Mouse (Mus musculus) hindbrain, embryonic 12.5 days (tissue): Measurements from ENCODE around the gene Mup6. TPM values are rescaled to one million over a fixed set of nuclear protein-coding genes. Genes with fewer than 3 reads are reported as not detected.
"Not testable (repeated sequence)": the region's sequence is repeated elsewhere in the genome, so short reads cannot be mapped to it uniquely, and the experiment has no call there.

ENCODE experiments used
- ATAC-seq: fragments of 200-750 bp; cut with Nextera tagmentation; 2 replicates; pipeline ENCODE4 v1.8.0; 2017; ENCODE audit warnings: moderate TSS enrichment; ENCODE audit not compliant: low FRiP score
- H3K27ac ChIP-seq: fragments of 300-500 bp; sonication (generic); 2 replicates; pipeline ENCODE4 v1.5.1; 2016; ENCODE audit warnings: mild to moderate bottlenecking
- H3K27me3 ChIP-seq: fragments of 300-500 bp; sonication (generic); 2 replicates; pipeline ENCODE4 v1.6.1; 2016; ENCODE audit warnings: mild to moderate bottlenecking
- H3K36me3 ChIP-seq: fragments of 300-500 bp; sonication (generic); 2 replicates; pipeline ENCODE4 v1.6.1; 2016; ENCODE audit warnings: mild to moderate bottlenecking
- H3K4me1 ChIP-seq: fragments of 300-500 bp; sonication (generic); 2 replicates; pipeline ENCODE4 v1.6.1; 2016
- H3K4me2 ChIP-seq: fragments of 300-500 bp; sonication (generic); replicated peaks from 2 replicates; pipeline ENCODE4 v1.6.1; 2016; ENCODE audit warnings: mild to moderate bottlenecking
- H3K4me3 ChIP-seq: fragments of 300-500 bp; sonication (generic); 2 replicates; pipeline ENCODE4 v1.5.1; 2016; ENCODE audit warnings: mild to moderate bottlenecking
- H3K9ac ChIP-seq: fragments of 300-500 bp; sonication (generic); 2 replicates; pipeline ENCODE4 v1.6.1; 2016; ENCODE audit warnings: mild to moderate bottlenecking, moderate library complexity
- H3K9me3 ChIP-seq: fragments of 300-500 bp; sonication (generic); replicated peaks from 2 replicates; pipeline ENCODE4 v1.6.1; 2016; ENCODE audit warnings: mild to moderate bottlenecking
- WGBS: fragments of 180-500 bp; shearing (Covaris S2); methylation state at CpG from one replicate; pipeline ENCODE4 v1.1.7; 2016; 5-methylcytosine and 5-hydroxymethylcytosine counted together
- polyA plus RNA-seq: library from polyadenylated mRNA; unstranded; fragments of >200 nt; fragmentation: Nextera tagmentation; extraction: Ambion mirVana; gene quantifications from 2 replicates; pipeline ENCODE4 v1.2.1, GENCODE M21; 2016

Mup6 gene
- polyA plus RNA-seq, 1 experiment from 2014 or later, result not detected

GRCm38 (mm10) chr4:60029334-60030111 is 65.4 kb downstream of the Mup6 start:
- H3K4me1 ChIP-seq, H3K9ac ChIP-seq, H3K27ac ChIP-seq, H3K27me3 ChIP-seq, H3K36me3 ChIP-seq, ATAC-seq, H3K4me3 ChIP-seq, H3K4me2 ChIP-seq, H3K9me3 ChIP-seq: not testable (repeated sequence)
- WGBS, result 76% methylated on average over 13 of the region's 13 CpGs

Other genes with a start within 250 kb of the Mup6 start
- gene Inip, start 162.7 kb upstream of the Mup6 start, polyA plus RNA-seq, result 78.4 and 80.1 TPM in 2 replicates
- 14.7 and 17.3 TPM in 2 replicates for gene Snx30, start 158.5 kb upstream of the Mup6 start, polyA plus RNA-seq
- gene Slc46a2, start 49.2 kb upstream of the Mup6 start, polyA plus RNA-seq, result 0.09 and 0.10 TPM in 2 replicates
- gene Mup4, start 3.6 kb upstream of the Mup6 start, polyA plus RNA-seq, result not detected in 2 replicates
- gene Mup7, start 106.2 kb downstream of the Mup6 start, polyA plus RNA-seq, result not detected in 2 replicates
- 0.33 TPM in 1 of 2 replicates, not detected in the other for gene Mup2, start 190.0 kb downstream of the Mup6 start, polyA plus RNA-seq